Mouse (Mus musculus): ENCODE data around the gene Ptcd1.
"Not testable (repeated sequence)": the region's sequence is repeated elsewhere in the genome, so short reads cannot be mapped to it uniquely, and the experiment has no call there.

Gene Ptcd1

GRCm38 (mm10) chr5:145164710-145165109 lies 2.2 kb downstream of the Ptcd1 start:
- no peak for DNase-seq (ENCODE audit: low spot score)

- no peak for DNase-seq (ENCODE audit: low spot score)
Measured at GRCm38 (mm10) chr5:145161361-145161760, 5.5 kb downstream of the Ptcd1 start.

- DNase-seq (ENCODE audit: low spot score): no peak
Measured at GRCm38 (mm10) chr5:145152690-145153089, 14.2 kb downstream of the Ptcd1 start.

GRCm38 (mm10) chr5:145149294-145149693 lies 17.6 kb downstream of the Ptcd1 start:
- no peak for DNase-seq (ENCODE audit: low spot score)

GRCm38 (mm10) chr5:145147748-145148147 lies 19.2 kb downstream of the Ptcd1 start:
- no peak for DNase-seq (ENCODE audit: low spot score)

GRCm38 (mm10) chr5:145140611-145141010 lies 26.3 kb downstream of the Ptcd1 start:
- no peak for DNase-seq (ENCODE audit: low spot score)

GRCm38 (mm10) chr5:145139571-145140519 lies 27.1 kb downstream of the Ptcd1 start, which contains the start of the genes Pdap1 and Bud31:
Pdap1 (minus strand) TSS chr5:145140238.
Bud31 (plus strand) TSS chr5:145140362.
- DNase-seq (ENCODE audit: low spot score): peak; percentile 95

- DNase-seq (ENCODE audit: low spot score): no peak
Measured at GRCm38 (mm10) chr5:145138836-145139235, 28.1 kb downstream of the Ptcd1 start.

- not testable (repeated sequence) for DNase-seq (ENCODE audit: low spot score)
Measured at GRCm38 (mm10) chr5:145133275-145133674, 33.6 kb downstream of the Ptcd1 start.

- no peak for DNase-seq (ENCODE audit: low spot score)
Measured at GRCm38 (mm10) chr5:145130995-145131394, 35.9 kb downstream of the Ptcd1 start.

GRCm38 (mm10) chr5:145130191-145130590 lies 36.7 kb downstream of the Ptcd1 start:
- DNase-seq (ENCODE audit: low spot score): no peak

- not testable (repeated sequence) for DNase-seq (ENCODE audit: low spot score)
Measured at GRCm38 (mm10) chr5:145129773-145130172, 37.1 kb downstream of the Ptcd1 start.

GRCm38 (mm10) chr5:145129124-145129523 lies 37.8 kb downstream of the Ptcd1 start:
- DNase-seq (ENCODE audit: low spot score): no peak

- DNase-seq (ENCODE audit: low spot score): no peak
Measured at GRCm38 (mm10) chr5:145126580-145126979, 40.3 kb downstream of the Ptcd1 start.

GRCm38 (mm10) chr5:145123396-145123795 lies 43.5 kb downstream of the Ptcd1 start:
- DNase-seq (ENCODE audit: low spot score): no peak

- DNase-seq (ENCODE audit: low spot score): no peak
Measured at GRCm38 (mm10) chr5:145120921-145121320, 46.0 kb downstream of the Ptcd1 start.

GRCm38 (mm10) chr5:145119385-145119784 lies 47.5 kb downstream of the Ptcd1 start:
- DNase-seq (ENCODE audit: low spot score): no peak

GRCm38 (mm10) chr5:145118461-145118860 lies 48.4 kb downstream of the Ptcd1 start:
- no peak for DNase-seq (ENCODE audit: low spot score)

- DNase-seq (ENCODE audit: low spot score): no peak
Measured at GRCm38 (mm10) chr5:145118005-145118404, 48.9 kb downstream of the Ptcd1 start.

- peak; percentile 65 for DNase-seq (ENCODE audit: low spot score)
Measured at GRCm38 (mm10) chr5:145116916-145117315, 50.0 kb downstream of the Ptcd1 start.

GRCm38 (mm10) chr5:145116316-145116715 lies 50.6 kb downstream of the Ptcd1 start:
- DNase-seq (ENCODE audit: low spot score): peak; percentile 43

- no peak for DNase-seq (ENCODE audit: low spot score)
Measured at GRCm38 (mm10) chr5:145115736-145116135, 51.2 kb downstream of the Ptcd1 start.

Measured in urinary bladder, postnatal 25 days (tissue).